Mouse (Mus musculus) erythroblast, embryonic 14.5 days (primary cell): ENCODE data around the gene Sbf2.

Experiments used
- GATA1 ChIP-seq: IDR thresholded peaks from 2 replicates; pipeline ENCODE4 v1.6.1; 2012; ENCODE audit warnings: low read length, inconsistent platforms, mixed read lengths
- TAL1 ChIP-seq: IDR thresholded peaks from 3 replicates; pipeline ENCODE4 v1.6.1; 2012; ENCODE audit warnings: low read length, inconsistent platforms, mixed read lengths

GRCm38 (mm10) chr7:110267014-110267413, 347.7 kb downstream of the Sbf2 start:
- TF ChIP-seq GATA1 (no peak), TAL1 (no peak)
